Mouse (Mus musculus) layer of hippocampus, postnatal 25 days (tissue): ENCODE measurements around the gene Pmpcb. TPM values are rescaled to one million over a fixed set of nuclear protein-coding genes. Genes with fewer than 3 reads are reported as not detected.

Experiments
- DNase-seq, 2 experiments: peaks; one replicate each; pipeline ENCODE4 v3.0.0; 2022; ENCODE audit warnings: mixed read lengths in 2 of 2, low spot score in 1 of 2; ENCODE audit errors: extremely low spot score in 1 of 2
- total RNA-seq, 2 experiments: library from RNA; stranded (reverse); gene quantifications; 2 replicates each; pipeline ENCODE4 v1.2.3; 2021

Pmpcb gene
- total RNA-seq, 2 experiments from 2014 or later, result 70.7 to 75.8 TPM

DNA sequence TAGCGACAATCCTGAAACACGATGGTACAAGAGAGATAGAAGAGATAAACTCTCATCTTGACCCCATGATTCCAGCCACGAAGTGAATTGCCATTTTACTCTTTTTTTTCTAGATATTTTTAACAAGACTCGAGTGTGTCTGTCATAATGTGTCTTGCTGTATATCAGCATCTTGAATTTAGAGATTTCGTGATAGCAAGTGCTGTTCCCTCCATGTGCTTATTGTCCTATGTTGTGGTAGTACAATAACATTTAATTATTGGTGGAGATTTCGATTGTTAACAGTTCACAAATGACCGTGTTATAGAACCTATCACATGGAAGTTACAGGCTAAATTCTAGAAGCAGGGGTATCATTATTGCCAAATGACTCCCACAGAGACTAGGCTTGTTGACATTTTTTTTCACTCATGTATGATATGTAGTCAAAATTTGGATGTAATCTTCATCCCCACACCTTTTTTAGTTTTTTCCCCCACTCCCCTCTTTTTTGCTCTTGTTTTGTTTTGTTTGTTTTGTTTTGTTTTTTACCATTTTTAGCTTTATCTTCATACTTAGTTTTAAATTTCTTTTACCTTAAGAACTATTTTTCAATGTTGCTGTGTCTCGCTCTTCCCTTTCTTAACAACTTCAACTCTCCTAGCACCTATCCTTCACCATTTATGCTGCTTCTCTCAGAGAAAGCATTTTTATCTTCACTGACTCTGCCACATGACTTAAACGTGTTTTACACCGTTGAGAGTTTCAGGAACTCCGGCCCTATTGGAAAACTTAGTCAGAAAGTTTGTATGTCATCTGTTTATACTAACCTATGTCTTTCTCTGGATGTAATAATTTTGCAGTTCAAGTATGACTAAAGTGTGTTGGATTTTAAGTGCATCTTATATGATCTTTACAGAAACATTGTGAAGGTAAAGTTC lies 50.5 kb downstream of the Pmpcb start:
- DNase-seq, result no peak

DNA sequence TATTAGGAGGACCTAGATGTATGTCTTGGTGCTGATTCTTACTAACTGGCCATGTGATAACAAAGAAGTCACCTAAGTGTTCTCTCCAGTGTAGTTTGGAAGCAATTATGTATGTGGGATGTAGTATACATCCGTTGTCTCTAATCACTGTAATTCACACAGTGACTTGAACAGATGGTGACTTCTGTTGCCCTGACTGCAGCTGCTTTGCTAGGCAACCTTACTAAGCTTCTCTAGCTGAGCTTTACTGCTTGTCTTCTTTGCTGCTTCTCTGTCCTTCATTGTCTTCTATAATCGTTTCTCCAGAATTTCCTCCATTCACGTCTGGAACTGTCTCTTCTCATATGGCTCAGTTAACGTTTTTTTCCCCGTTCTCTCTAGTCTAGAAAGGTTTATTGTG lies 52.1 kb downstream of the Pmpcb start:
- no peak for DNase-seq

DNA sequence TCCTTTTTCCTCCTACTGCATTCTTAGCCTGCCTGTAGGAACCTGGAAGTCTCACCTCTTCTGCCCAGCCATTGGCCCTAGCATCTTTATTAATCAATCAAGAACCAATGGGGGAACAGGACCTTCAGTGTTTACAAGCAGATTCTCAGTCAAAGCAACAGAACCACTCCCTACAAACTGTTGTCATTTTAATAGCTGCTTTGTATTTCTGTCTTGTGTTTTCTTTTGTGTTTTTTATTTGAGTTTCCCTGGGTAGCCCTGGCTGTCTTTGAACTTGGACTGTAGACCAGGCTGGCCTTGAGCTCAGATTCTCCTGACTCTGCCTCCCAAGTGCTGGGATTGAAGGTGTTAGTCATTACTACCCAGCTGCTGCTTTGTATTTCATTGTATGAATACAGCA lies 55.2 kb downstream of the Pmpcb start:
- no peak for DNase-seq

DNA sequence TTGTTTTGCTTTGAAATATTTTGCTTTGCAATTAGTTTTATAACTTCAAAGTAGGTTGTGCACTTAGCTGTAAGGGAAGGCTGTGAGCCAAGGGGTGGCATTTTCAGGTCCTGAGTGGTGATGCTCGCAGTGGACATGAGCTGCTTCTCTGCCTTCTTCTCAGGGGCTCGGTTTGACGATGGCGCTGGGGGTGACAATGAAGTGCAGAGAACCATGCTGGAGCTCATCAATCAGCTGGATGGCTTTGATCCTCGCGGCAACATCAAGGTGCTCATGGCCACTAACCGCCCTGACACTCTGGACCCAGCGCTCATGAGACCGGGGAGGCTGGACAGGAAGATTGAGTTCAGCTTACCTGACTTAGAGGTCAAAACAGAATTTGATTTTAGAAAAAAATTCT lies 66.0 kb downstream of the Pmpcb start:
- DNase-seq, result no peak

DNA sequence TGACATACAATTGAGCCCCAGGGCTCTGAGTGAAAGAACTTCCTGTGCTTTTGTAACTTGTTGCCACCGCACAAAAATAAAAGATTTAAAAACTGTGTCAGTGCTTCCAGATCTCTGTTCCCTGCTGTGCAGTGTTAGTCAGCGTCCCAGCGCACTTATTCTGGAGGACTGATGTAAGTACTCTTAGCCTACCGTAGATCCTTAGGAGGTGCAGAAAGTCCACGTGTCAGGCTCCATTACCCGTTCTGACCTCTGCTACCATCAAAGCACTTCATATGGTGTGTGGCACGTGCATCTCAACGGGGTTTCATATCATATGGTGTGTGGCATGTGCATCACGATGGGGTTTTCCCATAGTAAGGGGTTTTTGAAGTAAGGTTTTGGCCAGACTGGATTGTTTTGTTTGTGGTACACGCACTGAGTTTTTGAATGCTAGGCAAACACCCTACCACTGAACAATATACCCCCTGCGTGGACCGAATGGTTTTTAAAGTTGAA lies 66.8 kb downstream of the Pmpcb start:
- DNase-seq, result no peak

DNA sequence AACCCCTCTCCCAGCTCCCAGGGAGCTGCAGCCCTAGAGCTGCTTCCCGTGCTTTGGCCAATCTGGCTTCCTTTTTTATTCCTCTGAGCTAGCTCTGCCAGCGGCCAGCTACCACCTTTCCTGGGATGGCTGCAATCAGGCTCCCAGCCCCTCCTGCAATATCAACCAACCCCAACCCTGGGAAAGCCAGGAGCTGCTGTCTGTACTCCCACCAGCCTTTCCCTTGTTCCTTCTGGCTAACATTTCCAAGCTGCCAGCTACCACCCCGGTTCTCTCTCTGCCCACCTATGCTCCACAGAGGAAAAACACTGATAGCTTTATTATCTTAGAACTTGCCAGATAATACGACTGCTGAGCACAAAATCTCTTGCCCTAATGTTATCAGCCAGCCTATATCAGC lies 67.9 kb downstream of the Pmpcb start:
- DNase-seq, result no peak

Other genes starting within 250 kb of the Pmpcb start
- gene Lrrc17, start 193.6 kb upstream of the Pmpcb start, total RNA-seq, result under 1 TPM; 0.33 to 0.44 TPM
- gene Fbxl13, start 91.5 kb upstream of the Pmpcb start, total RNA-seq, result under 1 TPM; 0.17 to 0.26 TPM
- 10 to 100 TPM; 21.2 to 22.3 TPM for gene Armc10, start 91.3 kb upstream of the Pmpcb start, total RNA-seq
- 10 to 100 TPM; 21.2 to 24.5 TPM for gene Napepld, start 35.7 kb upstream of the Pmpcb start, total RNA-seq
- 10 to 100 TPM; 26.2 to 33.3 TPM for gene Dnajc2, start 48.1 kb downstream of the Pmpcb start, total RNA-seq
- gene Psmc2, start 48.1 kb downstream of the Pmpcb start, total RNA-seq, result 100 to 1,000 TPM; 112 to 126 TPM
- not detected for gene Slc26a5, start 128.5 kb downstream of the Pmpcb start, total RNA-seq